Mouse (Mus musculus) limb, embryonic 13.5 days (tissue): Measurements from ENCODE around the gene Ahnak. TPM values are rescaled to one million over a fixed set of nuclear protein-coding genes. Genes with fewer than 3 reads are reported as not detected.
"Not testable (repeated sequence)": the region's sequence is repeated elsewhere in the genome, so short reads cannot be mapped to it uniquely, and the experiment has no call there.

Source experiments
- ATAC-seq: fragments of 200-750 bp; cut with Nextera tagmentation; 2 replicates; pipeline ENCODE4 v1.8.0; 2017; ENCODE audit warnings: low read depth, moderate number of reproducible peaks, moderate TSS enrichment; ENCODE audit not compliant: low FRiP score
- H3K27ac ChIP-seq: fragments of 300-500 bp; sonication (generic); 2 replicates; pipeline ENCODE4 v1.5.1; 2015; ENCODE audit warnings: inconsistent platforms, mild to moderate bottlenecking, moderate library complexity
- H3K27me3 ChIP-seq: fragments of 300-500 bp; sonication (generic); 2 replicates; pipeline ENCODE4 v1.6.1; 2015; ENCODE audit warnings: mild to moderate bottlenecking, inconsistent platforms
- H3K36me3 ChIP-seq: fragments of 300-500 bp; sonication (generic); 2 replicates; pipeline ENCODE4 v1.6.1; 2015; ENCODE audit warnings: inconsistent platforms, mild to moderate bottlenecking, moderate library complexity
- H3K4me1 ChIP-seq: fragments of 300-500 bp; sonication (generic); 2 replicates; pipeline ENCODE4 v1.6.1; 2015; ENCODE audit warnings: inconsistent platforms
- H3K4me2 ChIP-seq: fragments of 300-500 bp; sonication (generic); replicated peaks from 2 replicates; pipeline ENCODE4 v1.6.1; 2015; ENCODE audit warnings: inconsistent platforms, mild to moderate bottlenecking, moderate library complexity
- H3K4me3 ChIP-seq: fragments of 300-500 bp; sonication (generic); 2 replicates; pipeline ENCODE4 v1.5.1; 2015; ENCODE audit warnings: moderate library complexity, mild to moderate bottlenecking, inconsistent platforms
- H3K9ac ChIP-seq: fragments of 300-500 bp; sonication (generic); 2 replicates; pipeline ENCODE4 v1.6.1; 2015; ENCODE audit warnings: mild to moderate bottlenecking, inconsistent platforms
- H3K9me3 ChIP-seq: fragments of 300-500 bp; sonication (generic); 2 replicates; pipeline ENCODE4 v1.6.1; 2016; ENCODE audit warnings: inconsistent platforms
- WGBS: fragments of 180-500 bp; shearing (Covaris S2); methylation state at CpG from one replicate; pipeline ENCODE4 v1.1.7; 2015; 5-methylcytosine and 5-hydroxymethylcytosine counted together
- polyA plus RNA-seq: library from polyadenylated mRNA; unstranded; fragments of >200 nt; fragmentation: Nextera tagmentation; extraction: Ambion mirVana; gene quantifications from 2 replicates; pipeline ENCODE4 v1.2.1, GENCODE M21; 2015

Ahnak gene
- polyA plus RNA-seq, 1 experiment from 2014 or later, result 35.6 TPM

DNA sequence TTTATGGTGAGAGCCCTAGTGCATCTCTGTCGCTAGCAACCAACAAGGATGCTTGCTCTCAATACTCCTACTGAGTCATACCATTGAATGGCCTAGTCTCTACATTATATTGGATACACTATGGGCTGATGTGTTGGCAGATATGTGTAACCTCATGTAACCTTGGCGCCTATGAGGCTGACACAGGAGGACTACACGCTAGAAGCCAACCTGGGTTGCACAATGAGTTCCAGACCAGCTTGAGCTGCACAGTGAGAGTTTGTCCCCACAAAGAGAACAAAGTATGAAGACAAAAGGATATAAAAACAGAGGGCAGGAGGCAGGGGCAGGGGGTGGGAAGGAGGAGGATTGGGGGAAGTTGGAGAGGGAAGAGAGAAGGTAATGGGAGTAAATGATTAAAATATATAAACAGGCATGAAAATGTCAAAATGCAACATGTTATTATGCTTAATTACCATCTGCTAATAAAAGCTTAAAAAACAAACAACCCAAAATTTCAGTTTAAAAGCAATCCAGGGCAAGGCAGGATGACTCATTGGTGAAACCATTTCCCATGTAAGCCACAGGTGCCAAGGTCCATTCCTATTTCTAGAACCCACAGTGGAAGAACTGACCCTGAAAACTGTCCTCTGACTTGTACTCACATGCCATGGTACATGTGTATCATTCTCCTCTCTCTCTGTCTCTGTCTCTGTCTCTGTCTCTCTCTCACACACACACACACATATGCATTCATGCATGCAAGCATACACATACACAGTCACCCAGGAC is 130.8 kb downstream of the Ahnak start:
- no peak overlapping the region for H3K9ac ChIP-seq
- H3K36me3 ChIP-seq, result peaks cover 33% of the 10 kb centered on the region
- no peak overlapping the region for H3K4me3 ChIP-seq
- H3K27ac ChIP-seq, result no peak overlapping the region
- ATAC-seq, result no peak
- 89% methylated on average over 3 of the region's 3 CpGs for WGBS
- no peak overlapping the region for H3K4me2 ChIP-seq
- H3K9me3 ChIP-seq, result no peaks in the 10 kb centered on the region
- no peaks in the 10 kb centered on the region for H3K4me1 ChIP-seq
- H3K27me3 ChIP-seq, result no peaks in the 10 kb centered on the region

GRCm38 (mm10) chr19:9122390-9122789 is 133.3 kb downstream of the Ahnak start:
- H3K4me1 ChIP-seq, result no peaks in the 10 kb centered on the region
- peaks cover 18% of the 10 kb centered on the region for H3K36me3 ChIP-seq
- ATAC-seq, result no peak
- no peak overlapping the region for H3K27ac ChIP-seq
- H3K27me3 ChIP-seq, result no peaks in the 10 kb centered on the region
- no peaks in the 10 kb centered on the region for H3K9me3 ChIP-seq
- 92% methylated on average over 1 of the region's 1 CpGs for WGBS
- no peak overlapping the region for H3K9ac ChIP-seq
- no peak overlapping the region for H3K4me3 ChIP-seq
- no peak overlapping the region for H3K4me2 ChIP-seq

GRCm38 (mm10) chr19:9123986-9124385 is 134.9 kb downstream of the Ahnak start:
- not testable (repeated sequence) for H3K4me1 ChIP-seq, H3K27me3 ChIP-seq, H3K9me3 ChIP-seq, ATAC-seq, H3K4me3 ChIP-seq, H3K4me2 ChIP-seq, H3K27ac ChIP-seq, H3K9ac ChIP-seq
- WGBS, result 89% methylated on average over 2 of the region's 2 CpGs
- H3K36me3 ChIP-seq, result peaks cover 17% of the 10 kb centered on the region

Other genes starting within 250 kb of the Ahnak start
- gene 1700092M07Rik, start 248.6 kb upstream of the Ahnak start, polyA plus RNA-seq, result 2.1 TPM in 2 replicates
- gene Stx5a, start 247.9 kb upstream of the Ahnak start, polyA plus RNA-seq, result 194 and 205 TPM in 2 replicates
- 214 and 217 TPM in 2 replicates for gene Nxf1, start 232.2 kb upstream of the Ahnak start, polyA plus RNA-seq
- 211 and 232 TPM in 2 replicates for gene Tmem223, start 218.3 kb upstream of the Ahnak start, polyA plus RNA-seq
- 62.7 and 66.2 TPM in 2 replicates for gene Tmem179b, start 214.8 kb upstream of the Ahnak start, polyA plus RNA-seq
- 31.9 and 32.8 TPM in 2 replicates for gene Taf6l, start 202.9 kb upstream of the Ahnak start, polyA plus RNA-seq
- gene Polr2g, start 190.7 kb upstream of the Ahnak start, polyA plus RNA-seq, result 183 and 185 TPM in 2 replicates
- 6.0 and 6.7 TPM in 2 replicates for gene Zbtb3, start 186.7 kb upstream of the Ahnak start, polyA plus RNA-seq
- 67.1 and 73.4 TPM in 2 replicates for gene Ttc9c, start 170.0 kb upstream of the Ahnak start, polyA plus RNA-seq
- 5.9 and 6.3 TPM in 2 replicates for gene Hnrnpul2, start 169.3 kb upstream of the Ahnak start, polyA plus RNA-seq
- gene AC129217.1, start 159.5 kb upstream of the Ahnak start, polyA plus RNA-seq, result not detected in 2 replicates
- 45.2 and 49.3 TPM in 2 replicates for gene Bscl2, start 151.8 kb upstream of the Ahnak start, polyA plus RNA-seq
- gene Gng3, start 150.1 kb upstream of the Ahnak start, polyA plus RNA-seq, result 8.7 and 8.8 TPM in 2 replicates
- gene Lrrn4cl, start 138.5 kb upstream of the Ahnak start, polyA plus RNA-seq, result 0.75 and 0.93 TPM in 2 replicates
- 179 TPM in 2 replicates for gene Ubxn1, start 117.8 kb upstream of the Ahnak start, polyA plus RNA-seq
- 66.7 and 70.4 TPM in 2 replicates for gene Uqcc3, start 108.4 kb upstream of the Ahnak start, polyA plus RNA-seq
- 93.0 and 93.2 TPM in 2 replicates for gene Lbhd1, start 105.6 kb upstream of the Ahnak start, polyA plus RNA-seq
- not detected in 2 replicates for gene Gm49403, start 105.4 kb upstream of the Ahnak start, polyA plus RNA-seq
- 94.0 and 96.6 TPM in 2 replicates for gene 1810009A15Rik, start 100.4 kb upstream of the Ahnak start, polyA plus RNA-seq
- not detected in 2 replicates for gene Gm49416, start 100.4 kb upstream of the Ahnak start, polyA plus RNA-seq
- 39.6 and 43.3 TPM in 2 replicates for gene Ints5, start 96.3 kb upstream of the Ahnak start, polyA plus RNA-seq
- gene Ganab, start 91.2 kb upstream of the Ahnak start, polyA plus RNA-seq, result 102 and 112 TPM in 2 replicates
- 49.9 and 53.0 TPM in 2 replicates for gene B3gat3, start 68.9 kb upstream of the Ahnak start, polyA plus RNA-seq
- 3.2 and 3.7 TPM in 2 replicates for gene Rom1, start 59.9 kb upstream of the Ahnak start, polyA plus RNA-seq
- 36.9 and 37.2 TPM in 2 replicates for gene Eml3, start 59.7 kb upstream of the Ahnak start, polyA plus RNA-seq
- 192 and 193 TPM in 2 replicates for gene Mta2, start 47.4 kb upstream of the Ahnak start, polyA plus RNA-seq
- gene Tut1, start 35.4 kb upstream of the Ahnak start, polyA plus RNA-seq, result 35.6 and 36.5 TPM in 2 replicates
- gene Eef1g, start 22.2 kb upstream of the Ahnak start, polyA plus RNA-seq, result 508 and 512 TPM in 2 replicates
- not detected in 2 replicates for gene Scgb1a1, start 98.7 kb downstream of the Ahnak start, polyA plus RNA-seq
- 17.8 and 19.0 TPM in 2 replicates for gene Asrgl1, start 146.4 kb downstream of the Ahnak start, polyA plus RNA-seq